Mouse (Mus musculus): Measurements from ENCODE around the gene Olfr1065. TPM values are rescaled to one million over a fixed set of nuclear protein-coding genes. Genes with fewer than 3 reads are reported as not detected.

Olfr1065 gene
- not detected in 2 replicates for total RNA-seq (2023)

GRCm38 (mm10) chr2:86450491-86450890, at the start of gene Olfr1065:
TSS of gene Olfr1065 (minus strand) at chr2:86450591.

DNA sequence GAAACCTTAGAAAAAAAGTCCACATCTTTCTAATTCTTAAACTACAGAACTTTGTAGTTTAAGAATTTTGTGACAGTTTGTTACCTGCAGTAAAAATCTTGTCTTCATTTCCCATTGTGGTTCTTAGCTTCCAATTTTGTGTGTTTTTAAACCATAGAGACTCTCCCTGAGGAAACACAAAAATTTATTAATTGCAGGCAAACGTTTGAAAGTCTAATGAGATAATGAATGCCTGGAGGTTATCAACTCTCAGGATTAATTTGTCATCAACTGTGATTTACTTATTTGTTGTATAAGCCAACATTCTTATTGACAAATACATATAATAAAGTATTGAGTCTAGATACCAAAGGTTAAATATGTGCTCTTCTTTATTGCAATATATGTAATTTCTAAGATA, 36.9 kb upstream of the Olfr1065 start, which contains the start of gene Olfr228:
TSS of gene Olfr228 (minus strand) at position 101 of the 400 bp plus-strand sequence.

GRCm38 (mm10) chr2:86456169-86456568, 5.8 kb upstream of the Olfr1065 start, which contains the start of gene Olfr1066:
TSS of gene Olfr1066 (minus strand) at chr2:86456269.

DNA sequence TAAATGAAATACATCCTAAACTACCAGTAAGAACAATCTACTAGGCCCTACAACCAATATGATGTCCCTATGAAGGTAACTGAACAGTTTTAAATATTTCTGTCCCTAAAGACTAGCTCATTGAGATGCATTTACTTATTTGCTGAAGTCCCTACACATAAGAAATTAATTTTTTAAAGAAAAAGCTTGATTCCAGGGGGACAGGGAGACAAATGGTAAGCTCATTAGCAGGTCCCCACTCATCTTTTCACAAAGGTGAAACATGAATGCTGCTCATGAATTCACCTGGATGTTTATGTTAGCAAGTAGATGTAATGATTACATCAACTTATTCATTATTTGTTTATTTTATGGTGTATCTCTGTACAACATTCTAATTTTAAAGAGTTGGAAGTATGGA, 23.7 kb downstream of the Olfr1065 start, which contains the start of gene Olfr1062:
TSS of gene Olfr1062 (minus strand) at position 101 of the 400 bp plus-strand sequence.

GRCm38 (mm10) chr2:86413950-86414349, 36.4 kb downstream of the Olfr1065 start, which contains the start of gene Olfr1061:
TSS of gene Olfr1061 (minus strand) at chr2:86414050.

Other genes with a start within 250 kb of the Olfr1065 start
- not detected in 2 replicates for gene Olfr1045, start 247.6 kb downstream of the Olfr1065 start, total RNA-seq (2023)
- not detected in 2 replicates for gene Olfr1046, start 231.3 kb downstream of the Olfr1065 start, total RNA-seq (2023)
- not detected in 2 replicates for gene Olfr1047, start 219.2 kb downstream of the Olfr1065 start, total RNA-seq (2023)
- gene Olfr1048, start 210.3 kb downstream of the Olfr1065 start, total RNA-seq (2023): not detected in 2 replicates
- gene Olfr1049, start 192.3 kb downstream of the Olfr1065 start, total RNA-seq (2023): not detected in 2 replicates
- gene Olfr1051, start 171.5 kb downstream of the Olfr1065 start, total RNA-seq (2023): not detected in 2 replicates
- not detected in 2 replicates for gene Olfr1052, start 158.1 kb downstream of the Olfr1065 start, total RNA-seq (2023)
- not detected in 2 replicates for gene Olfr1053, start 135.3 kb downstream of the Olfr1065 start, total RNA-seq (2023)
- gene Olfr1054, start 115.2 kb downstream of the Olfr1065 start, total RNA-seq (2023): not detected in 2 replicates
- not detected in 2 replicates for gene Olfr1055, start 100.3 kb downstream of the Olfr1065 start, total RNA-seq (2023)
- gene Olfr1056, start 88.1 kb downstream of the Olfr1065 start, total RNA-seq (2023): not detected in 2 replicates
- not detected in 2 replicates for gene Olfr1057, start 72.2 kb downstream of the Olfr1065 start, total RNA-seq (2023)
- gene Olfr1058, start 62.0 kb downstream of the Olfr1065 start, total RNA-seq (2023): not detected in 2 replicates
- gene Olfr1061, start 36.5 kb downstream of the Olfr1065 start, total RNA-seq (2023): not detected in 2 replicates
- gene Olfr1062, start 23.8 kb downstream of the Olfr1065 start, total RNA-seq (2023): not detected in 2 replicates
- gene Olfr1066, start 5.7 kb upstream of the Olfr1065 start, total RNA-seq (2023): not detected in 2 replicates
- not detected in 2 replicates for gene Olfr228, start 36.8 kb upstream of the Olfr1065 start, total RNA-seq (2023)
- gene Olfr1076, start 57.9 kb upstream of the Olfr1065 start, total RNA-seq (2023): not detected in 2 replicates
- not detected in 2 replicates for gene Olfr1079, start 91.9 kb upstream of the Olfr1065 start, total RNA-seq (2023)
- not detected in 2 replicates for gene Olfr1080, start 107.6 kb upstream of the Olfr1065 start, total RNA-seq (2023)
- not detected in 2 replicates for gene Olfr1082, start 148.4 kb upstream of the Olfr1065 start, total RNA-seq (2023)
- not detected in 2 replicates for gene Olfr1084, start 189.1 kb upstream of the Olfr1065 start, total RNA-seq (2023)
- gene Olfr1085, start 211.4 kb upstream of the Olfr1065 start, total RNA-seq (2023): not detected in 2 replicates
- gene Olfr1086, start 229.5 kb upstream of the Olfr1065 start, total RNA-seq (2023): not detected in 2 replicates
- not detected in 2 replicates for gene Olfr1087, start 247.8 kb upstream of the Olfr1065 start, total RNA-seq (2023)

All from neutrophil, adult 65 days (primary cell).